Mouse (Mus musculus): ENCODE results near the gene Olfr943. TPM values are rescaled to one million over a fixed set of nuclear protein-coding genes. Genes with fewer than 3 reads are reported as not detected.

Gene Olfr943
- polyA plus RNA-seq (2015; fragmentation: Nextera tagmentation; extraction: Ambion mirVana) = not detected in 2 replicates

DNA sequence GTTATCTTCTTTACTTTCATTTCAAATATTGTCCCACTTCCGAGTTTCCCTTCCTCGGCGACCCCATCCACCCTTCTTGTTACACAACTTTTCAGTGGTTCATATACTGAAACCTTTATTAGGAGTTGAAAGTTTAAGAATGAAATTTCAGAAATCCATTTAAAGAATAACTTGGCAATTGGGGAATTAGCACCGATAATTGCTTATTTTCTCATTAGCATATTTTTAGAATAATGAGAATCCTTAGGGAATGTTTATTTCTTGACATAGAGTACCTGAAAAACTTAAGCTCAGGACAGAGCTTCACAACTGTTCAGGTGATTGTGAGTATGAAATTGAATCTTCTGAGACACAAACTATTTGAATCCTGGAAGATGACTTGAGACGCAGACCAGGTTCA is at the start of gene Olfr943:
Olfr943 (plus strand) TSS at position 301 of the 400 bp plus-strand sequence.

DNA sequence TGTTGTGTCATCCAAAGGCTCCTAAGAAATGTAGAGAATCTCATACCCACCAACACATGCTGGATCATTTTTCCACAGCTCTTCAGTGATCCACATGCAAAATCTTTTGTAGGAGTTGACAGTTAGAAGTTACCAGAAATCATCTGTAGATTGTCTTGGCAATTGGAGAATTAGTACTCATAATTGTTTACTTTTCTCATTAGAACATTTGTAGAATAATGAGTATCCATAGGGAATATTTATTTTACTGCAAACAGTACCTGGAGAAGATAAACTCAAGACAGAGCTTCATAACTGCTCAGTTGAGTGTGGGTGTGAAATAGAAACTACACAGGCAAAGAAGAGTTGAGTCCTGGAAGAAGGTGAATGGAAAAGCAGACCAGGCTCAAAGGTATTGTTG is 38.3 kb upstream of the Olfr943 start, which contains the start of gene Olfr27:
Olfr27 (plus strand) TSS at position 301 of the 400 bp plus-strand sequence.

DNA sequence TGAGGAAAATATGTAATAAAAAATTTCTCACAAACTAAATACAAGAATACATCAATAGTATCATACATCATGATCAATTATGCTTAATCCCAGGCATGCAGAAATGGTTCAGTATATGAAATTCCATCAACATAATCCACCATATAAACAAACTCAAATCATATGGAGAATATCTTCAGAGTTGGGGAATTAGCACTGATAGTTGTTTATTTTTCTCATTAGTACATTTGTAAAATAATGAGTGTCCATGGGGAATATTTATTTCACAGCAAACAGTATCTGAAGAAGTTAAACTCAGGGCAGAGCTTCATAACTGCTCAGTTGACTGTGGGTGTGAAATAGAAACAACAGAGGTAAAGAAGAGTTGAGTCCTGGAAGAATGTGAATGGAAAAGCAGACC is 35.5 kb downstream of the Olfr943 start, which contains the start of gene Olfr944:
Olfr944 (plus strand) TSS at position 301 of the 400 bp plus-strand sequence.

Other genes starting within 250 kb of the Olfr943 start
- not detected in 2 replicates for gene Olfr930, start 236.5 kb upstream of the Olfr943 start, polyA plus RNA-seq (2015; fragmentation: Nextera tagmentation; extraction: Ambion mirVana)
- gene Olfr933, start 194.0 kb upstream of the Olfr943 start, polyA plus RNA-seq (2015; fragmentation: Nextera tagmentation; extraction: Ambion mirVana) = not detected in 2 replicates
- not detected in 2 replicates for gene Olfr934, start 178.0 kb upstream of the Olfr943 start, polyA plus RNA-seq (2015; fragmentation: Nextera tagmentation; extraction: Ambion mirVana)
- gene Olfr935, start 166.6 kb upstream of the Olfr943 start, polyA plus RNA-seq (2015; fragmentation: Nextera tagmentation; extraction: Ambion mirVana) = not detected in 2 replicates
- not detected in 2 replicates for gene Olfr146, start 142.9 kb upstream of the Olfr943 start, polyA plus RNA-seq (2015; fragmentation: Nextera tagmentation; extraction: Ambion mirVana)
- gene Olfr937, start 101.4 kb upstream of the Olfr943 start, polyA plus RNA-seq (2015; fragmentation: Nextera tagmentation; extraction: Ambion mirVana) = not detected in 2 replicates
- not detected in 2 replicates for gene Olfr938, start 87.4 kb upstream of the Olfr943 start, polyA plus RNA-seq (2015; fragmentation: Nextera tagmentation; extraction: Ambion mirVana)
- gene Olfr27, start 38.2 kb upstream of the Olfr943 start, polyA plus RNA-seq (2015; fragmentation: Nextera tagmentation; extraction: Ambion mirVana) = not detected in 2 replicates
- gene Olfr944, start 35.6 kb downstream of the Olfr943 start, polyA plus RNA-seq (2015; fragmentation: Nextera tagmentation; extraction: Ambion mirVana) = not detected in 2 replicates
- not detected in 2 replicates for gene Olfr1537, start 83.7 kb downstream of the Olfr943 start, polyA plus RNA-seq (2015; fragmentation: Nextera tagmentation; extraction: Ambion mirVana)
- gene Olfr945, start 110.5 kb downstream of the Olfr943 start, polyA plus RNA-seq (2015; fragmentation: Nextera tagmentation; extraction: Ambion mirVana) = not detected in 2 replicates
- gene Olfr948, start 159.7 kb downstream of the Olfr943 start, polyA plus RNA-seq (2015; fragmentation: Nextera tagmentation; extraction: Ambion mirVana) = not detected in 2 replicates
- gene Olfr951, start 221.1 kb downstream of the Olfr943 start, polyA plus RNA-seq (2015; fragmentation: Nextera tagmentation; extraction: Ambion mirVana) = not detected in 2 replicates

All from skeletal muscle tissue, postnatal 0 days (tissue).